Mouse (Mus musculus) embryo, embryonic 9.5 days (tissue): ENCODE measurements around the gene Zscan10.
"Not testable (repeated sequence)": the region's sequence is repeated elsewhere in the genome, so short reads cannot be mapped to it uniquely, and the experiment has no call there.

Experiments
- DNase-seq: peaks from one replicate; pipeline ENCODE4 v3.0.0-alpha.2; 2017; ENCODE audit errors: extremely low spot score

The Zscan10 gene

GRCm38 (mm10) chr17:23587253-23587652 is 13.4 kb upstream of the Zscan10 start:
- no peak for DNase-seq

GRCm38 (mm10) chr17:23592208-23592925 is 8.3 kb upstream of the Zscan10 start:
- DNase-seq = peak; percentile 97

DNA sequence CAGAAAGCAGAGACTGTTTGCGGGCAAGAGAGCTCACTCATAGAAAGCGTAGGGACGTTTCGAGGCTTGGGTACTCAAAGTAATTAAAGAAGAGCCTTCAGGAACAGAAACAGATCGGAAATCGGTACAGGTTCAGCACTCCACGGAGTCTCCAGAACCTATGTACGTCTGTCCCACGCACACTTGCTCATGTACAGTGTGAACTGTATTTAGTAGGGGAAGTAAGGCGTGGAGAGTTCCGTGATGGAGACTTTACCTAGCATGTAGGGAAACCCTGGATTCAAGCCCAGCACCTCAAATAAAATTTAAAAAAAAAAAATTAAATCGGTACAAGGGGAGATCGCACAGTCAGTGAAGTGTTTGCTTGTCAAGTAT is 7.7 kb upstream of the Zscan10 start:
- DNase-seq = no peak

DNA sequence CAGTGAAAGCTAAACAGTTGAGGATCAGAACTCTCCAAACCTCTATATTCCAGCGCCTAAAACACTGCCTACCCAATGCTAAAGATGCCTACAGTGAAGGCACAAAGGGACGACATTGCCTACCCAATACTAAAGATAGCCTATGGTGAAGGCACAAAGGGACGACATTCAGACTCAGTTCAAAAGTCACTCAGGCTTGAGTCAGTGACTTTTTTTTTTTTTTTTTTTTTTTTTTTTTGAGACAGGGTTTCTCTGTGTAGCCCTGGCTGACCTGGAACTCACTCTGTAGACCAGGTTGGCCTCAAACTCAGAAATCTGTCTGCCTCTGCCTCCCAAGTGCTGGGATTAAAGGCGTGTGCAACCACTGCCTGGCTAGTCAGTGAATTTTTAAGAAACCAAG is 5.5 kb upstream of the Zscan10 start:
- DNase-seq = not testable (repeated sequence)

DNA sequence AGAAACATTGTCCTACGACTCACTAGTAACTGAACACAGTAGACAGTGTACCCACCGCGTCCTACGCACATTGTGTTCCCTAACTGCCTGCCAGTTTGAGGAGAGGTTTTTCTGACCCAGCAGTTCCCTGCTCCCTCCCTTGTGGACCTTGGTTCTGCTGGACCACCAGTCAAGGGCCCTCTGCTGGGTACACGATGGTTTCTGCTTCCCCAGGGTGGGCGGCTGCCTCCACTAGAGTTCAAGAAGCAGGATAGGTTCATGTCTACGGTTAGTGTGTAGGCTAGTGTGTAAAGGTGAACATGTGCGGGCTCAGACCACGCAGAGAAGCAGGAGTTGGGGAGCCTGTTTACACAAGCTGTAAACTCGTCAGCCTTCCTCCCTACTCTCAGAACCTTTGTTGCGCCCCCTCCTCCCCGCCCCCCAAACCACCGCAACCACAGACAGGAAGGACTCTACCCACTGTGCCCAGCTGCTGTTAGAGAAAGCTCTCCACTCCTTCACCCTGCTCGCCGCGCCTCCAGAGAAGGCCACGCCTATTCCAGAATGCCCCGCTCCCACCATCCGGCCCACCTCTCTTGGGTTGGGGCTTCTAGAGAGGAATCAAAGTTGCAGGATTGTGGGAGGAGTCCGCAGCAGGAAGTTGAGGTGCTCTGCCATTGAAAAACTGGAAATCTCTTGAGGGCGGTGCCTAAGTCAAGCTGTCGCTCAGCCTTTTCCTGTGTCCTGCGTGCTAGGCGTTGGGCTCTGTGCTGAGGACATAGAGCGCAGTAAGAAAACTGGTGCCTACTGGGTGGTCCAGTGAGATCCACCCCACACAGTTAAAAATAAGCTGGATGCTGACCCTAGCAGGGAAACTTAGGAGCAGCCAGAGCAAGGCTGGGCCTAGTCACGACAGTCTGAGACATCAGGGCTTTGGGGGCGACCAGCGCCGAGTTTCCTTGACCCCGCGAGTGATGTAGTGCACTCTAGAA is 1.8 kb upstream of the Zscan10 start, which contains the start of gene Zfp13:
TSS of gene Zfp13 (minus strand) at position 906 of the 971 bp plus-strand sequence.
- peak; percentile 91 for DNase-seq

DNA sequence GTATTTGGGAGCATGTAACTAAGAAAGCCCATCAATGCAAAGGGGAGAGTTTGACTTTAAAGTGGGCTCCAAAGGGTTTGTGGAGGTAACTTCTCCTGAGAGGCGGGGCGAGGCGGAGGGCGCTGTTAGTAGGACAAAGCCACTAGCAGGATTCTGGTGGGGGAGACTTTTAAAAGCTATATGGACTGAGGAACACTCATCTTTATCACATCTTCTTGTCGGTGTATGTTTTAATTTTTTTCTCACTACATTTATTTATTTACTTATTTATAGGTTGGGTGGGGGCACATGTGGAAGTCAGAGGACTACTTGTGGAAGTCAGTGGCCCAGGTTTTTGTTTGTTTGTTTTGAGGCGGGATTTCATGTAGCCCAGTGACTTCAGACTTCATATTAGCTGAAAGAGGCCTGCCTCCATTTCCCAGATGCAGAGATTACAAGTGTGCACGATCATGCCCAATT is 1.0 kb upstream of the Zscan10 start:
- no peak for DNase-seq

- DNase-seq = no peak
Observed at GRCm38 (mm10) chr17:23601836-23602585, 1.4 kb downstream of the Zscan10 start.

DNA sequence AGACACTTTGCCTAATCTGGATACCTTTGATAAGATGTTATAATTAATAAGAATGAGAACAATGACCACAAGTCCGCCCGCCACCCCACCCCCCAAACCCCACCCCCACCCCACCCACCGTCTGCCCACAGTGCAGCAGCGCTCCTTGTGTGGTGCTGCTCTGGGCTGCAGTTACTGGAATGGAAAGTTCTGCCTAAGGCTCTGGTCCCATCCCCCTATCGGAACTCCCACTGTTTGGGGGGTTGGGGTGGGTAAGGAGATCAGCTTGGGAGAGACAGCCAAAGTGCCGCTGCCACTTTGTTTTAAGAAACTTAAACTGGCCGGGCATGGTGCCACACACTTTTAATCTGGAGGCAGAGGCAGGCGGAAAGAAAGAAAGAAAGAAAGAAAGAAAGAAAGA is 2.4 kb downstream of the Zscan10 start:
- no peak for DNase-seq

GRCm38 (mm10) chr17:23603542-23603941 is 2.9 kb downstream of the Zscan10 start:
- DNase-seq = peak; percentile 42

DNA sequence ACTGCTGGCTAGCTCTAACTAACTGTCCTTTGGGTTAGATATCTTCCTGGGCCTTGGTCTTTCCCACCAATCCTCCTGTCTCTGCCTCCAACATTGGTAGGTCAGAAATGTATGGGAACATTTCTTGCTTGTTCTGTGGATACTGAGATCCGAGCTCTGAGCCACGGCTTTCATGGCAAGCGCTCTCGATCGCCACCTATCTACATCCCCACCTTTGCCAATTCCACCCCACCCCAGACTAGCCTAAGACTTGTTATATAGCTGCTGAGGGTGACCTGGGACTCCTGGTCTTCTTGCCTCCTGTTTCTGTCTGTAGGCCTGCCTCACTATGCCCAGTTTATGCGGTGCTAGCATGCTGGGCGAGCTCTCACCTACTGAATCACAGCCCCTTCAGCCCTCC is 3.7 kb downstream of the Zscan10 start:
- DNase-seq = no peak

DNA sequence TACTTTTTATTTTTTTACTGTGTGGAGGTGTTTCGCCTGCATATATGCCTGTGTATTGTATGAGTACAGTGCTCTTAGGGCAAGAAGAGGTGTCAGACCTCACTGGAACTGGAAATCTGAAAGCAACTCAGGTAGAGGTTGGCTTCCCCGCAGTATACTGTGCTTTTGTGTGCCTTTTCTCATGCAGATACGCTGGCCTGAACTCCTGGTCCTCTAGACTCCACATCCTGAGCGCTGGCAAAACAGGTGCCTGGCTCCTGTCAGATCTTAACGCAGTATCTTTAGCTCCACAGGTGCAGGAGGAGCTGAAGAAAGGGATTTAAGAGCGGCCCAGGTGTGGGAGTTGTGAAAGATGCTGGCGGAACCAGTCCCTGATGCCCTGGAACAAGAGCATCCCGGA is 4.6 kb downstream of the Zscan10 start:
- no peak for DNase-seq

GRCm38 (mm10) chr17:23609612-23610011 is 9.0 kb downstream of the Zscan10 start:
- DNase-seq = no peak

DNA sequence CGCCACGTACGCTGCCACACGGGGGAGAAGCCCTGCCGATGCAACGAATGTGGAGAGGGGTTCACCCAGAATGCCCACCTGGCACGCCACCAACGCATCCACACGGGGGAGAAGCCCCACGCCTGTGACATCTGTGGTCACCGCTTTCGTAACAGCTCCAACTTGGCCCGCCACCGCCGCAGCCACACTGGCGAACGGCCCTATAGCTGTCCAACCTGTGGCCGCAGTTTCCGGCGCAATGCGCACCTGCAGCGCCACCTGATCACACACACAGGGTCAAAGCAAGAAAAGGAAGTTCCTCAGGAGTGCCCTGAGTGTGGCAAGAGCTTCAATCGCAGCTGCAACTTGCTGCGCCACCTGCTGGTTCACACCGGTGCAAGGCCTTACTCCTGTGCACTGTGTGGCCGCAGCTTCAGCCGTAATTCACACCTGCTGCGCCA is 9.7 kb downstream of the Zscan10 start:
- no peak for DNase-seq

- no peak for DNase-seq
Observed at GRCm38 (mm10) chr17:23617087-23617486, 16.4 kb downstream of the Zscan10 start.

GRCm38 (mm10) chr17:23620351-23620750 is 19.7 kb downstream of the Zscan10 start:
- no peak for DNase-seq

GRCm38 (mm10) chr17:23627813-23628212 is 27.2 kb downstream of the Zscan10 start:
- no peak for DNase-seq

DNA sequence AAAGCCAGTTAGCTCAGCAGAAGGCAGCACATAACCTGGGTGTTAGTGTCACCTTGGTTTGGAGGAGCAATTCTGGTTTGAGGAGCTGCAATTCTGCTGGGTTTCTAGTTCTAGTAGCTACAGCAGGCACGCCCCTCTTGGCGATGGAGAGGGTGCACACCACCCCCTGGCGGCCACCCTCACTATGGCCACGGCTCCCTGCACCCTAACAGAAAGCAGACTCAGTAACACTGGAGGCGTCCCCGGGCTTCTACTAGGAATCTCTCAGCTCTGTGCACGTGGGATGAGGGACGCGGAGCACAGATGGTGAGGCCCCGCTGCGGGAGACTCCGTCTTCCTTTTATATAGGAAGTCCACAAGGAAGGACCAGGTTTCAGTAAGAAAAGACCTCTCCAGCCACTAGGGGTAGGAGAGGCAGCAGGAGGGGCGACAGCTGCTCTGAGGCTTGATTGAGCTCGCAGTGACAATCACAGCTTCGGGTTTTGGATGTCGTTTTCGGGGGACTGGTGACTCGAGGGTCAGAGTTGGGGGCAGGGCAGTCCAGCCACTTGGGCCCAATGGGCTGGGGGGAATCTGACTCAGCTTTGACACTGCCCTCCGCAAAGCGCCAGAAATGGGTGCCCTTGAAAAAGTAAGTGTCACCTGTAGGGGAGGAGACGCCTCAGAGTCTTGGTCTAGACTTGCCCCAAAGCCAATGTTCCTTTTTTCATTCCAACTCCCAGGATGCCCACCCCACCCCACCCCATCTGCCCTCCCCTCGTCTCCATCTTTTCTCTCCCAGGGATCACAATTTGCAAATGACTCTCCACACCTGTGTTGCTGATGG is 29.8 kb downstream of the Zscan10 start:
- DNase-seq = peak; percentile 81

DNA sequence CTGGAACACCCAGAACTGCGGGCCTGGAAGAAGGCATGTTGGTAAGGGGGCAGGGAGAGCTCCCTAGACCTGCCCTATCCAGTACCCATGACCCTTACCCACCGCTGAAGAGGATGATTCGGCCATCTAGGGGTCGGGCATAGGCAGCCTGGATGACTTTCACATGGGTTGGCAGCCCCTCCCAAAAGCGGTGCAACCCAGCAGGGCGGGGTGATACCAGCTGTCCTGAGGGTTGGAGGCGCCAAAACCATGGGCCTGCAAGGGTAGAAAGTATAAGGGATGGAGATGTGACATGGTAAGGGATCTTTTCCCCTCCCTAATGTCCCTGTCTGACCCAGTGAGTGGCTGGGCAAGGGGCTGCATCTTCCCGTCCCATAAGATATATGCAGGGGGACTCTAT is 30.6 kb downstream of the Zscan10 start:
- no peak for DNase-seq

DNA sequence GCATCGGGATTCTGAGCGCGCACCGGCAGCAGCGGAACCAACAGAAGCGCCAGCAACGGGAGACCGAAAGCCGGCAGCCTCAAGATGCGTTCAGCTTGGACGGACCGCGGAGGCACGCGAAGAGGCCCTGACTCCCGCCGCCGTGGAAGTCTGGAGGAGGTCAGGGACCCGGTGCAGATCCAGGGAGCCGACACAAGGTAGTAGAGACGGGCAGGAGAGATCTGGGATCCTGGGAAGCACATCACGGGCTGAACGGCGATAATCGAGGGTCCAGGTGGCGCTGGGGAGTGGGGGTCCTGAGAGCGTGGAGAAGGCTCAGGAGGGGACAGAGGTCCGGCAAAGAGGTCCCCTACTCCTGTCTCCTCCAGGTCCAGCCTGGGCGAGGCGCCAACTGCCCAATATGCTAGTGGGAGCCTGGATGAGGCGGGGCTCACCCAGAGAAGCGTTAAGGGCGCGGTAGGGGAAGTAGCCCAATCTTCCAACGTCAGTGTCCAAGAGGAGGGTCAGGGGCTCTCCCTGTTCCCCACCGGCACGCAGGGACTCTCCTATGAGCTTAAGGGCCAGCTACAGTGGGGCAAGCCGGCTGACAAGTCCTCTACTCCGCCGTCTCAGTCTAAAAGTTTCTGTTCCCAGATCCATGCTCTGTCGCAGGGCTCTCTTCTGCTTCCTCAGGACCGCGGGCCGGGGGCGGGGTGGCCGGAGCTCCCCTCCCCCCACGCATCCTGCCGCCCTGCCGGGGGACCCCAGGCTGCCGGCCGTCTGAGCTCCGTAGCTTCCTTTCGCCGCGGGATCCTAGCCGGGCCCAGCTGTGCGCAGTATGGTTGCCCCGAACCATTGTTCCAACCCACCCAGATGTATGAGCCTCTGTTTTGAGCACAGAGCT is 44.2 kb downstream of the Zscan10 start, which contains the start of gene Mmp25:
TSS of gene Mmp25 (minus strand) at position 665 of the 883 bp plus-strand sequence.
- DNase-seq = peak; percentile 60

DNA sequence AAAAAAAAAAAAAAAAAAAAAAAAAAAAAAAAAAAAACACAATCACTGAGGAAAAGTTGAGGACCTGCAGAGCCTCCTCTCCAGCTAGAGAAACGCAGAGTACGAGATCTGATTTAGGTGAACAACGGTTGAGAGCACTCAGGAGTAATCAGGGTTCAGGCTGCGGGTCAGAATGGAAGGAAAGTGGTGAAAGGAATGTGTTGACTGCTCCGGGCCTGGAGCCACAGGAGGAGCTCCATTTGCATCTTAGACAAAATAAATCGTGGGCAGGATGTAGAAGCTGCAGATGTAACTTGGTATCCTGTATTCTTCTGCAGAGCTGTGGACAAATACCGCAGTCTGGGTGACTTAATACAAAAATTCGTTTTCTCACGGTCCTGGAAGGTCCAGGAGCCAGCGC is 45.2 kb downstream of the Zscan10 start:
- DNase-seq = no peak
